Comparison of ENCODE assay signal across 9 mouse cellular contexts in genomic region chr2:70620225-70620624, GRCm38 (mm10). TPM values are rescaled to one million over a fixed set of nuclear protein-coding genes. Genes with fewer than 3 reads are reported as not detected.
DNase-seq lines count a peak whose midpoint lies in the region; ATAC-seq and TF ChIP-seq lines count a peak whose summit lies in the region.
"Had no signal": no experiment of that assay in that cellular context is flagged by ENCODE, and none has a peak within 500 bp of the region (broad histone marks: within the 10 kb centered on the region; RNA-seq: fewer than 3 reads in every experiment).

No protein-coding gene starts in this region.

- no peaks in the 10 kb centered on the region for H3K9me3 ChIP-seq in forebrain, embryonic 14.5 days (replicated peaks; ENCODE audit: control insufficient read depth, low read length)
- H3K9me3 ChIP-seq in forebrain, embryonic 13.5 days (replicated peaks): no peaks in the 10 kb centered on the region
- no peaks in the 10 kb centered on the region for H3K9me3 ChIP-seq in hindbrain, postnatal 0 days (ENCODE audit: low read length)
- no peaks in the 10 kb centered on the region for H3K9me3 ChIP-seq in limb, embryonic 11.5 days (ENCODE audit: control insufficient read depth, low read length)
- H3K9me3 ChIP-seq: liver, embryonic 15.5 days had no signal

- no peak overlapping the region for H3K27ac ChIP-seq in forebrain, embryonic 14.5 days (ENCODE audit: low read depth, low read length)
- H3K27ac ChIP-seq in forebrain, embryonic 13.5 days: no peak overlapping the region; the same call in 1 of the 2 replicates
- no peak overlapping the region for H3K27ac ChIP-seq in hindbrain, postnatal 0 days
- H3K27ac ChIP-seq in limb, embryonic 11.5 days (replicated peaks; ENCODE audit: low read depth, low read length): no peak overlapping the region
- H3K27ac ChIP-seq: liver, embryonic 15.5 days had no signal

- H3K4me3 ChIP-seq in forebrain, embryonic 14.5 days (ENCODE audit: low read depth, low read length): no peak overlapping the region
- H3K4me3 ChIP-seq in forebrain, embryonic 13.5 days: no peak overlapping the region
- H3K4me3 ChIP-seq in hindbrain, postnatal 0 days (ENCODE audit: low read length): no peak overlapping the region
- no peak overlapping the region for H3K4me3 ChIP-seq in limb, embryonic 11.5 days (ENCODE audit: low read depth, low read length)
- H3K4me3 ChIP-seq: liver, embryonic 15.5 days had no signal

- H3K27me3 ChIP-seq in forebrain, embryonic 14.5 days (replicated peaks; ENCODE audit: control insufficient read depth, insufficient read depth, low read length): no peaks in the 10 kb centered on the region
- H3K27me3 ChIP-seq in forebrain, embryonic 13.5 days: no peaks in the 10 kb centered on the region
- H3K27me3 ChIP-seq in hindbrain, postnatal 0 days (ENCODE audit: insufficient read depth, low read length): no peaks in the 10 kb centered on the region
- H3K27me3 ChIP-seq in limb, embryonic 11.5 days (ENCODE audit: control insufficient read depth, insufficient read depth, low read length): no peaks in the 10 kb centered on the region
- H3K27me3 ChIP-seq: liver, embryonic 15.5 days had no signal

- H3K4me1 ChIP-seq in forebrain, embryonic 14.5 days (ENCODE audit: control insufficient read depth, insufficient read depth, low read length): no peaks in the 10 kb centered on the region
- H3K4me1 ChIP-seq in forebrain, embryonic 13.5 days: no peaks in the 10 kb centered on the region
- no peaks in the 10 kb centered on the region for H3K4me1 ChIP-seq in hindbrain, postnatal 0 days (ENCODE audit: insufficient read depth, low read length)
- no peaks in the 10 kb centered on the region for H3K4me1 ChIP-seq in limb, embryonic 11.5 days (ENCODE audit: control insufficient read depth, insufficient read depth, low read length)
- H3K4me1 ChIP-seq: liver, embryonic 15.5 days had no signal

- H3K9ac ChIP-seq in forebrain, embryonic 14.5 days (ENCODE audit: low read length): no peak overlapping the region
- H3K9ac ChIP-seq in forebrain, embryonic 13.5 days: no peak overlapping the region
- no peak overlapping the region for H3K9ac ChIP-seq in hindbrain, postnatal 0 days (replicated peaks; ENCODE audit: low read length)
- no peak overlapping the region for H3K9ac ChIP-seq in limb, embryonic 11.5 days (ENCODE audit: low read length)
- H3K9ac ChIP-seq: liver, embryonic 15.5 days had no signal

- WGBS in forebrain, embryonic 14.5 days: 5% methylated on average over 6 of the region's 6 CpGs
- 10% methylated on average over 6 of the region's 6 CpGs for WGBS in forebrain, embryonic 13.5 days
- WGBS in hindbrain, postnatal 0 days: 15% methylated on average over 6 of the region's 6 CpGs
- WGBS in limb, embryonic 11.5 days: 28% methylated on average over 6 of the region's 6 CpGs

- peak; percentile 83 for DNase-seq in forebrain, embryonic 14.5 days (ENCODE audit: low spot score)
- peak; percentile 25 for DNase-seq in CD4-positive helper T cell, adult 2 months (ENCODE audit: low read depth, low spot score)
- peak; percentile 84 for DNase-seq in brain, adult 2 months (ENCODE audit: low read depth, low spot score)
- peak; percentile 89 for DNase-seq in hindbrain, postnatal 0 days (ENCODE audit: low spot score)
- peak; percentile 79 for DNase-seq in limb, embryonic 11.5 days (ENCODE audit: low spot score)
- DNase-seq in right cerebral cortex, postnatal 14 days: peak; percentile 73
- no peak for DNase-seq in urinary bladder, adult 2 months (ENCODE audit: low spot score)

- TF ChIP-seq CTCF in hindbrain, postnatal 0 days (IDR thresholded peaks at IDR 0.05; ENCODE audit: low read depth): peak; percentile 77

- no peak overlapping the region for H3K4me2 ChIP-seq in forebrain, embryonic 14.5 days (ENCODE audit: low read length)
- no peak overlapping the region for H3K4me2 ChIP-seq in forebrain, embryonic 13.5 days
- H3K4me2 ChIP-seq in hindbrain, postnatal 0 days (ENCODE audit: low read depth, low read length): no peak overlapping the region
- no peak overlapping the region for H3K4me2 ChIP-seq in limb, embryonic 11.5 days (ENCODE audit: low read depth, severe bottlenecking)
- H3K4me2 ChIP-seq: liver, embryonic 15.5 days had no signal

- ATAC-seq in forebrain, embryonic 14.5 days: 0 out of 2 replicates have a peak, but pooled peaks have one; percentile 34
- no peak for ATAC-seq in forebrain, embryonic 13.5 days
- ATAC-seq in hindbrain, postnatal 0 days: peak; percentile 70
- no peak for ATAC-seq in limb, embryonic 11.5 days (ENCODE audit: insufficient number of reproducible peaks, low FRiP score, low TSS enrichment, low read depth)

- no peaks in the 10 kb centered on the region for H3K36me3 ChIP-seq in forebrain, embryonic 14.5 days (ENCODE audit: control insufficient read depth, insufficient read depth, low read length)
- H3K36me3 ChIP-seq in forebrain, embryonic 13.5 days (ENCODE audit: poor library complexity, severe bottlenecking): no peaks in the 10 kb centered on the region
- H3K36me3 ChIP-seq in hindbrain, postnatal 0 days (ENCODE audit: insufficient read depth, low read length): no peaks in the 10 kb centered on the region
- no peaks in the 10 kb centered on the region for H3K36me3 ChIP-seq in limb, embryonic 11.5 days (ENCODE audit: control insufficient read depth, insufficient read depth, low read length)
- H3K36me3 ChIP-seq: liver, embryonic 15.5 days had no signal

RNA-seq across cellular contexts. Expression of gene Gorasp2, which starts 41.2 kb away (rescaled TPM):
- polyA plus RNA-seq in forebrain, embryonic 14.5 days (2014; fragmentation: Nextera tagmentation; extraction: Ambion mirVana): 128 and 130 TPM in 2 replicates
- 108 and 123 TPM in 2 replicates for polyA plus RNA-seq in forebrain, embryonic 13.5 days (2015; fragmentation: Nextera tagmentation; extraction: Ambion mirVana)
- 82.6 and 84.0 TPM in 2 replicates for total RNA-seq in hindbrain, postnatal 0 days (2014; rRNA removed)
- polyA plus RNA-seq in hindbrain, postnatal 0 days (2015; fragmentation: Nextera tagmentation; extraction: Ambion mirVana): 136 and 144 TPM in 2 replicates
- polyA plus RNA-seq in limb, embryonic 11.5 days (2014; fragmentation: Nextera tagmentation; extraction: Ambion mirVana): 172 and 176 TPM in 2 replicates
- 87.2 and 87.6 TPM in 2 replicates for polyA plus RNA-seq in urinary bladder, adult 2 months (2012; rRNA removed)

RNA-seq across cellular contexts. Expression of gene Gm26558, which starts 41.7 kb away (rescaled TPM):
- 2.6 TPM in 2 replicates for polyA plus RNA-seq in forebrain, embryonic 14.5 days (2014; fragmentation: Nextera tagmentation; extraction: Ambion mirVana)
- 2.9 and 3.2 TPM in 2 replicates for polyA plus RNA-seq in forebrain, embryonic 13.5 days (2015; fragmentation: Nextera tagmentation; extraction: Ambion mirVana)
- total RNA-seq in hindbrain, postnatal 0 days (2014; rRNA removed): 0.47 and 0.58 TPM in 2 replicates
- polyA plus RNA-seq in hindbrain, postnatal 0 days (2015; fragmentation: Nextera tagmentation; extraction: Ambion mirVana): 3.4 and 4.8 TPM in 2 replicates
- polyA plus RNA-seq in limb, embryonic 11.5 days (2014; fragmentation: Nextera tagmentation; extraction: Ambion mirVana): 4.6 and 5.8 TPM in 2 replicates
- polyA plus RNA-seq in urinary bladder, adult 2 months (2012; rRNA removed): 0.28 and 0.61 TPM in 2 replicates

Comparison
In these comparisons a context has a peak if more than half of its experiments do, and no peak if none do; other contexts are left out.
1. ATAC-seq: peak in forebrain, embryonic 14.5 days (single experiment) and hindbrain, postnatal 0 days (single experiment); none in forebrain, embryonic 13.5 days (single experiment) and limb, embryonic 11.5 days (single experiment).